Mouse (Mus musculus) bone marrow, adult 2 months (tissue): Measurements from ENCODE around the gene Hacd3. TPM values are rescaled to one million over a fixed set of nuclear protein-coding genes. Genes with fewer than 3 reads are reported as not detected.
"Not testable (repeated sequence)": the region's sequence is repeated elsewhere in the genome, so short reads cannot be mapped to it uniquely, and the experiment has no call there.

Experiments
- H3K27ac ChIP-seq: fragments of 200-500 bp; 2 replicates; pipeline ENCODE4 v1.5.1; 2012; ENCODE audit warnings: low read depth, mild to moderate bottlenecking, control low read depth, inconsistent platforms, low read length; ENCODE audit not compliant: control insufficient read depth, poor library complexity, insufficient read depth
- H3K4me1 ChIP-seq: fragments of 200-500 bp; 2 replicates; pipeline ENCODE4 v1.6.1; 2011; ENCODE audit warnings: low read length; ENCODE audit not compliant: control insufficient read depth, insufficient read depth
- H3K4me3 ChIP-seq: fragments of 200-500 bp; replicated peaks from 2 replicates; pipeline ENCODE3; 2011; ENCODE audit warnings: mild to moderate bottlenecking, low read depth, low read length, control low read depth; ENCODE audit not compliant: control insufficient read depth
- CTCF ChIP-seq: fragments of 200-500 bp; IDR thresholded peaks from 2 replicates; pipeline ENCODE4 v1.5.1; 2011; ENCODE audit warnings: low read length, control low read depth; ENCODE audit not compliant: control insufficient read depth, insufficient read depth
- POLR2A ChIP-seq: fragments of 200-500 bp; IDR thresholded peaks from 2 replicates; pipeline ENCODE4 v1.6.1; 2011; ENCODE audit warnings: low read depth, mild to moderate bottlenecking, control low read depth, low read length, borderline replicate concordance; ENCODE audit not compliant: control insufficient read depth
- WGBS: fragments of 180-500 bp; shearing (Covaris S2); methylation state at CpG from one replicate; pipeline ENCODE4 v1.1.7; 2018; 5-methylcytosine and 5-hydroxymethylcytosine counted together
- polyA plus RNA-seq: library from polyadenylated mRNA; stranded (reverse); fragments of >200 nt; gene quantifications from 2 replicates; pipeline ENCODE4 v1.2.4, GENCODE M21; 2011; ENCODE audit warnings: low replicate concordance; ENCODE audit not compliant: missing spikeins, insufficient read depth, insufficient read length

Gene Hacd3
- polyA plus RNA-seq, 1 experiment = 18.0 TPM

- WGBS = 65% methylated on average over 8 of the region's 8 CpGs
- no peaks in the 10 kb centered on the region; the same call in 1 of the 2 replicates for H3K4me1 ChIP-seq
- no peak overlapping the region for H3K4me3 ChIP-seq
- H3K27ac ChIP-seq = no peak overlapping the region
- no peak for TF ChIP-seq POLR2A
- TF ChIP-seq CTCF = no peak
Observed at GRCm38 (mm10) chr9:65010632-65011031, 10.9 kb downstream of the Hacd3 start.

DNA sequence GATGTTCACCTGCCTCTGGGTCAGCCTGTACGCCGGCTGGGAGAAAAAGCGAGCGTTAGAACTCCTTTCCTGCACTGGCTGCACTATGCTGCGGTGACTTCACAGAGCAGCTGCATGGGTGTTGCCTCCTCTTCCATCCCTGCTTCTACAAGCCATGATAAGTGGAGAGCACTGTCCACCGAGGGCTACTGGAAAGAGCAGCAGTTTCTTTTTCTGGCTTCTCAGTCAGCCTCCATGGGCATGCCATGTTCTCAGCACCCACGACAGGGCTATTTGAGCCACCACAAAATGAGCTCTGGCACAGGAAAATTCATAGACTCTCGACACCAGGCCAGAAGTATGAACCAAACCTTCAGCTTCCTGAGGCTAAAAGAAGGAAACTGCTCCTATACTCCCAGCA is 15.8 kb downstream of the Hacd3 start:
- Histone ChIP-seq H3K27ac (no peak overlapping the region), H3K4me1 (no peaks in the 10 kb centered on the region; the same call in 1 of the 2 replicates), H3K4me3 (no peak overlapping the region)
- no peak for TF ChIP-seq POLR2A
- TF ChIP-seq CTCF = no peak
- 92% methylated on average over 8 of the region's 8 CpGs for WGBS

- 72% methylated on average over 4 of the region's 4 CpGs for WGBS
- H3K27ac ChIP-seq = no peak overlapping the region
Observed at GRCm38 (mm10) chr9:65001481-65001880, 20.0 kb downstream of the Hacd3 start.

DNA sequence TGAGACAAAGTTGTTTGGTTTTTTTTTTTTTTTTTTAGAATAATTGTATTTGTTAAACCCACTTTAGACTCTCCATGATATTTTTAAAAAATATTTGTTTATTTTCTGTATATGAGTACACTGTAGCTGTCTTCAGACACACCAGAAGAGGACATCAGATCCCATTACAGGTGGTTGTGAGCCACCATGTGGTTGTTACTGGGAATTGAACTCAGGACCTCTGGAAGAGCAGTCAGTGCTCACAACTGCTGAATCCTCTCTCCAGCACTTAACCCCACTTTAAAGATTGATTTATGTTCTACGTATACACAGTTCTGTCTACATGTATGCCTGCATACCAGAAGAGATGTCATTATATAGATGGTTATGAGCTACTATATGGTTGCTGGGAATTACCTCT is 26.0 kb downstream of the Hacd3 start:
- not testable (repeated sequence) for H3K4me3 ChIP-seq, H3K27ac ChIP-seq, H3K4me1 ChIP-seq
- WGBS = 85% methylated on average over 1 of the region's 1 CpGs

More at GRCm38 (mm10) chr9:65001481-65001880, 20.0 kb downstream of the Hacd3 start:
- H3K4me3 ChIP-seq = no peak overlapping the region
- TF ChIP-seq CTCF (no peak), POLR2A (no peak)
- no peaks in the 10 kb centered on the region; the same call in 1 of the 2 replicates for H3K4me1 ChIP-seq

- Histone ChIP-seq H3K4me1 (no peaks in the 10 kb centered on the region), H3K27ac (no peak overlapping the region), H3K4me3 (no peak overlapping the region)
- WGBS = 86% methylated on average over 7 of the region's 7 CpGs
- no peak for TF ChIP-seq CTCF
- TF ChIP-seq POLR2A = no peak
Observed at GRCm38 (mm10) chr9:64990291-64990690, 31.2 kb downstream of the Hacd3 start.

GRCm38 (mm10) chr9:64988443-64988842 is 33.0 kb downstream of the Hacd3 start:
- Histone ChIP-seq H3K4me3 (no peak overlapping the region), H3K27ac (no peak overlapping the region), H3K4me1 (no peaks in the 10 kb centered on the region)
- TF ChIP-seq CTCF = no peak
- no peak for TF ChIP-seq POLR2A
- 84% methylated on average over 6 of the region's 6 CpGs for WGBS

- no peak for TF ChIP-seq CTCF
- TF ChIP-seq POLR2A = no peak
- Histone ChIP-seq H3K4me1 (no peaks in the 10 kb centered on the region), H3K4me3 (no peak overlapping the region), H3K27ac (no peak overlapping the region)
- 86% methylated on average over 2 of the region's 2 CpGs for WGBS
Observed at GRCm38 (mm10) chr9:64987651-64988050, 33.8 kb downstream of the Hacd3 start.

DNA sequence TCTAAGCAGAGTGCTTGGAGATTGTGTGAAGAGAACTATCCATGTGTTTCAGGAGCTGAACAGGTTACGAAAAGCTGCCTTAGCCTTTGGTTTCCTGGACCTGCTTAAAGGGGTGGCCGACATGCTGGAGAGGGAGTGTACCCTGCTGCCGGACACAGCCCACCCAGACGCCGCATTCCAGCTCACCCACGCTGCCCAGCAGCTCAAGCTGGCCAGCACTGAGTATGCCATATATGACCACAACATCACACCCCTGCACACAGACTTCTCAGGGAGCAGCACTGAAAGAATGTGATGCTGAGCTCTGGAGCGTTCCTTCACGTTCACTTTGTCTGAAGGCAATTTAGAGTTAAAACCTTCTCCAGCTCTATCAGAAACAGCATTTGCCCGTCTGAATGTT is 35.7 kb downstream of the Hacd3 start:
- TF ChIP-seq POLR2A (no peak), CTCF (no peak)
- H3K4me1 ChIP-seq = no peaks in the 10 kb centered on the region
- no peak overlapping the region for H3K27ac ChIP-seq
- 91% methylated on average over 9 of the region's 9 CpGs for WGBS
- no peak overlapping the region for H3K4me3 ChIP-seq

- TF ChIP-seq CTCF (no peak), POLR2A (no peak)
- no peaks in the 10 kb centered on the region for H3K4me1 ChIP-seq
- 66% methylated on average over 8 of the region's 8 CpGs for WGBS
- no peak overlapping the region for H3K4me3 ChIP-seq
- H3K27ac ChIP-seq = no peak overlapping the region
Observed at GRCm38 (mm10) chr9:64985037-64985794, 36.3 kb downstream of the Hacd3 start.
